Mouse (Mus musculus) megakaryocyte, embryonic 14.5 days (primary cell): ENCODE data around the gene Nrg4.

Experiments used
- FLI1 ChIP-seq: IDR thresholded peaks from 2 replicates; pipeline ENCODE4 v1.6.1; 2012; ENCODE audit warnings: low read length, inconsistent platforms, mixed read lengths
- GATA1 ChIP-seq: IDR thresholded peaks from 3 replicates; pipeline ENCODE4 v1.6.1; 2012; ENCODE audit warnings: mixed read lengths, low read length, inconsistent platforms, borderline replicate concordance

DNA sequence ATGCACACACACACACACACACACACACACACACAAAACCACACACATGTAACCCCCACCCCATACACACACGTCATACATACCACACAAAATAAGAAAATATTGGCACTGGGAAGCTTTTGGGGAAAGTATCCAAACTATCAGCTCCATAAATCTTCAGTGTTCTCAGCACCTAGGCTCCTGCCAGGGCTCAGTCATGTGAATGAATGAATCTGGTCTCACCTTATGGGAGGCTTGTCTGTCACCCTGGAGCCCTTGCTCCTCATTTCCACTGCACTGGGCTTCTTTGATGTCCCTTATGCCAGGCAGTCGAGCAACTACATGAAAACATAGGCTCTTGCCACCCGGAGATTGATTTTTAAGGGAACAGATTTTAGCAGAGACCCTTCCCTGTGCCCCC is 33.7 kb upstream of the Nrg4 start:
- TF ChIP-seq GATA1 = no peak
- no peak for TF ChIP-seq FLI1
